Mouse (Mus musculus): ENCODE data around the gene Pms2. TPM values are rescaled to one million over a fixed set of nuclear protein-coding genes. Genes with fewer than 3 reads are reported as not detected.
A peak's percentile ranks its signal among the peaks of the same experiment; 100 is the strongest.

Pms2 gene
- total RNA-seq, 2 experiments from 2014 or later: 16.6 to 19.0 TPM

DNA sequence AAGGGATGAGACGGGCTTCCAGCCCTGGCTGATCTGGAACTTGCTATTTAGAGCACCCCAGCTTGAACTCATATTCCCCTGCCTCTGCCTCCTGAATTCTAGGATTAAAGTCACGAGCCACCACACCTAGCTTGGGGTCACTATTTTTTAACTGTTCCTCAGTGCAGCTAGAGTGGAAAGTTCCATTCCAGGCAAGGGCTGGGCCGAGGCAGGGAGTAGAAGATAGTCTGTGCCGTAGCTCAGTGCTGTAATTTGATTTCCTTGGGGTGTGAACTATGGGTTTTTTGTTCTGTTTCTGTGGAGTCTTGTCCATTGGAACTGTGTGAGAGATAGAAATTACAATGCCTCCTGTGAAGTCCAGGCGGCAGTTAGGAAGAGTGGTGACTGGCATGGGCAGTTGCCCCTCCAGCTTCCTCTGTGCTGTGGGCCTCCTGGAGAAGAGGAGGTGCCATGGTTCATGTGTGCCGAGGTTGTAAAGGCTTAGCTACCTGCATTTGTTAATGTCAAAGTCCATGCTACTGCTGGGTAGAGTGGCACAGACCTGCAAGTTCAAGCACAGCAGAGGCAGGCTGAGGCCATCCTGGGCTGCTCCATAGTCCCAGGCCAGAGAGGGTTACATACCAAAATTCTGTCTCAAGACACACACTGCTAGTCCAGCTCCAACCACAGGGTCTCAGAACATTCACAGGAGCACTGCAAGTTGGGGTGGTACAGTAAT is 22.3 kb downstream of the Pms2 start:
- no peak for DNase-seq (ENCODE audit: low spot score in 2 of 2)

- no peak for DNase-seq (ENCODE audit: low spot score in 2 of 2)
Measured at GRCm38 (mm10) chr5:143932831-143933230, 23.1 kb downstream of the Pms2 start, which contains the start of gene Rsph10b. Gene Rsph10b, plus strand, starts transcription at chr5:143933035.

- DNase-seq (ENCODE audit: low spot score in 2 of 2): no peak
Measured at GRCm38 (mm10) chr5:143933414-143933813, 23.6 kb downstream of the Pms2 start.

GRCm38 (mm10) chr5:143933875-143934274 is 24.1 kb downstream of the Pms2 start:
- no peak for DNase-seq (ENCODE audit: low spot score in 2 of 2)

- no peak for DNase-seq (ENCODE audit: low spot score in 2 of 2)
Measured at GRCm38 (mm10) chr5:143936156-143936555, 26.4 kb downstream of the Pms2 start.

DNA sequence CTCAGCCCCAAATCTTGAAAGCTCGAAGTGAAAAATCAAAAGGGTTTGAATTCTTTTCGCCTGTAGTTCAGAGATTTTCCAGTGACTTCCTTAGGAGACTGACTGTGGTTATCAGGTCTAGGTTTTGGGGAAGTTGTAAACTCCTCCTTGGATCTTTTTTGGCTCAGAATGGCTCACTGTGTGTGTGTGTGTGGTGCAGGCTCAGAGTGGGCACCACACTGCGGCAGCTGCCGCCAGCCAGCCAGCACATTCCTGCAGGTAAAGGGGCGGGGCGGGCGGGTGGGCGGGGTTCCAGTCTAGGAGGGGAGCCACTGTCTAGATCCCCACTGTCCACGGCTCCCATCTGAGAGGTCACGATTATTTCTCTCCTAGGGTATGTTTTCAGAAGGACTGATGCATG is 31.8 kb downstream of the Pms2 start:
- DNase-seq (ENCODE audit: low spot score in 2 of 2): no peak

DNA sequence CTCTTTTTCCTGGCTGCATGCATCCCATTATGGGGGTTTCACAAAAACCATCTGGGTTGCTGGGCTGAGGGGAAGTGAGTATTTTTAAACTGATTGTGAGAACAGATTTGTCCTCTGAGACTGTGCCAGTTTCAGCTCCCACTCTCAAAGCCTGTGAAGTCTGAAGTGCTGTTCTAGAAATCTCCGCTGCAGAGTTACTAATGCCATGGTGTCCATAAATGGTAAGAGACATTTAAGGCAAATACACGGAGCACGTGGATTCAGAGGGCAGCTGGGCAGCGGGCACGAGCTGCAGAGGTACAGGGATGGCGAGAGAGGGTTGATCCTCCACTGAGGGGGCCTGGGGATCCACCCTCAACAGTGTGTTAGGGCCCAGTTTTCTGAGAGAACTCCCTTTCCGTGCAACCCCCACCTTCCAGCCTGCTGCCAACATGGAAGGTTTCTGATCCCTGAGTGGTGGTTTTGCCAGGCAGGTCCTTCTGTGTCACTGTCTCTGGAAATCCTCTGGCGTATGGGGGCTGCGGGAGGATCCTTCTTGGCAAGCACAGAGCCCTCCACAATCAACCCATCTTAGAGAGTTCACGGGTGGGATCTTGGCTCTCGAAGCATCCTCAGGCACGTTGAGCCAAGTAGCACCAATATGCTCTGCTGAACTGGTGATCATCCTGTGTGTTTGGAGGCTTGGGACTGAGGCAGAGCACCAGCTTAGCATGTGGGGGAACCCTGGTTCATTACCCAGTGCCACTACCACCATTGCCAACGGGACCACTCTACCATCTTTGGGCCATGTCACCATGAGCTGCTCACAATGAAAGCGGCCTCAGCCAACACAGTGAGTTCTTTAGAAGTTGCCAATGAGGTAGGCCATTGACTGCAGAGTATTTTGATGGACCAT is 33.7 kb downstream of the Pms2 start:
- DNase-seq (ENCODE audit: low spot score in 2 of 2): peak; percentile 76 to 83

DNA sequence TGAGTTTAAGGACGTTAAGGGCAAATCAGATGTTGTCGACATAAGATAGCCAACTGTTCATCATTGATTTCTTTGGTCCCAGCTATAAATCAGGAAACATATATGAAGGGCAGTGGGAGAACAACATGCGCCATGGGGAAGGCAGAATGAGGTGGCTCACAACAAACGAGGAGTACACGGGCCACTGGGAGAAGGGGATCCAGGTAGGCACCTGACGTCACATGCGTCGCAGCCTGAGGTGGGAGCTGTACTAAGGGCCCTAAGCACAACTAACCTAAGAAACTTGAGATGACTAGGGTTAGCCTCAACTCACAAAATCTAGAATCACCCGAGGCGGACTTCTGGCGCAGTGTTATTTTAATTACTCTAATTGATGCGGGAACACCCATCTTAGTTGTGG is 38.6 kb downstream of the Pms2 start:
- no peak for DNase-seq (ENCODE audit: low spot score in 2 of 2)

GRCm38 (mm10) chr5:143950016-143950415 is 40.3 kb downstream of the Pms2 start:
- no peak for DNase-seq (ENCODE audit: low spot score in 2 of 2)

- DNase-seq (ENCODE audit: low spot score in 2 of 2): no peak
Measured at GRCm38 (mm10) chr5:143957101-143957500, 47.3 kb downstream of the Pms2 start.

GRCm38 (mm10) chr5:143959551-143959950 is 49.8 kb downstream of the Pms2 start:
- no peak for DNase-seq (ENCODE audit: low spot score in 2 of 2)

DNA sequence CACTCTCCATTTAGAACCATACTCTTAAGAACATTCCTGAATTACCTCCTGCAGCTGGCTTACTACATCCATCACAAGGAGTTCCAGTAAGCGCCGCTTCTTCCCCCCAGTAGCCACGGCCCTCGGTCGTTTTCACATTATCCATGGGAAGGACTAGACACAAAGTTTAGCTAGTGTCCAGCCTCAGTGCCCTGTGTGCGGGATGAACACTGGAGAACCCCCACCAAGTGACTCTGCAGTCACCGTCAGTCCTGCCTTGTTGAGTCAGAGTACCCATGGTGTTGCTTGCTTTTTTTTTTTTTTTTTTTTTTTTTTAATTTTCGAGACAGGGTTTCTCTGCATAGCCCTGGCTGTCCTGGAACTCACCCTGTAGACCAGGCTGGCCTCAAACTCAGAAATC is 51.4 kb downstream of the Pms2 start:
- no peak for DNase-seq (ENCODE audit: low spot score in 2 of 2)

DNA sequence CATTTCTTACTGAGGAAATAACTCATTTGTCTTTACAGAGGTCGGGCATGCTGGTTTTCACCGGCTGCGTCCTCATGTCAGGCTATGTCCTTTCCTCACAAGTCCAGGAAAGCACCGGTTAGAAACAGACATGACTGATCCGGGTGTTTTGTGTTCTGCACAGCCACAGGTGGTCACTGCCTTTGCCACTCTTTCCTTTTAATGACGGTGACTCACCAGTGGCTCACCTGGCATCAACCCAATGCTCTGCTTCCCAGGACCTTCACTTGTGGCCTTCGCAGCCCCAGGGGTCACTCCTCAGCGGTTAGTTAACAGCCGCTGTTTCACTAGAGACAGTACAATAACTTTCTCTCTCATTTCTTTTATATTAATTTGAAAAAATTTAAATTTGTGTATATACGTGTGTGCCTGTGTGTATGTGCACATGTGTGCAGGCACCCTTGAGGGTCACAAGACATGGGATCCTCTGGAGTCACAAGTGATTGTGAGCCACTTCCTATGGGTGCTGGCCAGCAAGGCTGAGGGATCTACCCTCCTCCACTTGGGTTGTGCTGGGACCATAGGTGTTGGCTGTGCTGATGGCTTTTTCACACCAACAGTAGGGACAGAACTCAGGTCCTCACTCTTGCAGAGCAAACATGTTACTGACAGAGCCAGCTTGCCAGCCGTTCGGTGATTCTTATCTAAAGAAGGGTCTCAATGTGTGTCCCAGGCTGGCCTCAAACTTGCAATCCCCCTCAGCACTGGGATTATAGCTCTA is 56.0 kb downstream of the Pms2 start:
- no peak for DNase-seq (ENCODE audit: low spot score in 2 of 2)

DNA sequence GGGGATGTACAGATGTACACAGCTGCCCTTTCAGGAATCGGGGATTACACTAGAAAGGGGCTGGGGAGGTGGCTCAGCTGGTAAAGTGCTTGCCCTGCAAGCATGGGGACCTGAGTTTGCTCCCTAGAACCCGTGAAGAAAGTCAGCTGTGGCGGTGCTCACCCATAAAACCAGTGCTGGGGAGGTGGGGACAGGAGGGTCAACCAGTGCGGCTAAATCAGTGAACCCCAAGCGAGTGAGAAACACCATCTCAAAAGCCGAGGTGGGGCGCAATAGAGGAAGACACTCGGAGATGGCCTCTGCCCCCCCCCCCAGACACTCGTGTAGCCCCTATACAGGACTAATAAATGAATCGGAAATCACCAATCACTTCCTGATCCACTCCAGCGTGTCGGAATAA is 56.9 kb downstream of the Pms2 start:
- no peak for DNase-seq (ENCODE audit: low spot score in 2 of 2)

GRCm38 (mm10) chr5:143972628-143973027 is 62.9 kb downstream of the Pms2 start:
- no peak for DNase-seq (ENCODE audit: low spot score in 2 of 2)

GRCm38 (mm10) chr5:143974931-143975630 is 65.3 kb downstream of the Pms2 start:
- DNase-seq (ENCODE audit: low spot score in 2 of 2): peak; percentile 50 to 72

DNA sequence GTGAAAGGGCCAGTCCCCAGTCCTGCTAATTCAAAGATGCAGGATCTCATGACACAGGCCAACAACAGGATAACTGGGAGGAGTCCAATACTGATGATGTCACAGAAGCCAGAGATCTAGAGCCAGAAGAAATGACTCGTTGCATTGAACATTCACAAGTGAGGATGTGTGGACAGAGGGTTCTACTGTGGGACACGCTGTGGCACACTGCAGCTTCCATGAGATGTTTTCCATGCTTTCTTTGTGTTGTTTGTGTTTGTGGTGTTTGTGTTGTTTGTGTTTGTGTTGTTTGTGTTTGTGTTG is 65.8 kb downstream of the Pms2 start:
- no peak for DNase-seq (ENCODE audit: low spot score in 2 of 2)

DNA sequence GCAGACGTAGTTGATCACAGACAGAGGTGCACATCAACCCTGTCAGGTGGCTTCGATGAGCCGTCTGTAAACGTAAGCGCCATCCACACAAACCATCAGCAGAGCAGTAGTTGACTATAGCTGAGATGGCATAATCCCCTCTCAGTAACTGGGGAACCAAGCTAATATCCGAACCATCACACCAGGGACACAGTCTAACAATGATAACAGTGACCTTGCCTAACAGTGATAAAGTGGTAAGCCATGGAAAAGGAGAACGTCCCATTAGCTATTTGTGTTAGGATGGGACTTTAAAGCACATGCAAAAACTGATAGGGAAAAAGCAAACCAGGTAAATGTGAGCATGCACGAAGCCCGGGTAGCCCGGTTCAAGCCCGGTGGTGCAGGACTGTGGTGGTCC is 66.5 kb downstream of the Pms2 start:
- DNase-seq (ENCODE audit: low spot score in 2 of 2): no peak

GRCm38 (mm10) chr5:143976726-143977431 is 67.1 kb downstream of the Pms2 start:
- DNase-seq (ENCODE audit: low spot score in 2 of 2): no peak

DNA sequence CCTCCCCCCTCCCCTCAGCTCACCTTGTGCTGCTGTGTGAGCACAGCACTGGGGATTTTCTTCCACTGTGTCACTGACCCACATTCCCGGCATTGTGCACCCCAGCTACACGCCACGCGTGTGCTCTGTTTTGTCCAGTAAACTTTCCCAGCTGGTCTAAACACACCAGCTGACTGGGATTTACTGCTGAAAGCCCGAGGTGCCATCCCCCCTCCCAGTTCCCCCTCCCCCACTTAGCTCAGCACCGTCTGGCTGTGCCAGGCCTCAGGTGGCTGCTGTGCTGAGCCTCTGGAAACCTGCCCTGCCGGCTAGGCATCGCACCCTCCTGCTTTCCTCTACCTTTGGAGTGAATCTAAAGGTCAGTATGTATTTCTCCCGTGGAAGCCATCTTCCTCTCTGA is 71.1 kb downstream of the Pms2 start:
- DNase-seq (ENCODE audit: low spot score in 2 of 2): no peak

DNA sequence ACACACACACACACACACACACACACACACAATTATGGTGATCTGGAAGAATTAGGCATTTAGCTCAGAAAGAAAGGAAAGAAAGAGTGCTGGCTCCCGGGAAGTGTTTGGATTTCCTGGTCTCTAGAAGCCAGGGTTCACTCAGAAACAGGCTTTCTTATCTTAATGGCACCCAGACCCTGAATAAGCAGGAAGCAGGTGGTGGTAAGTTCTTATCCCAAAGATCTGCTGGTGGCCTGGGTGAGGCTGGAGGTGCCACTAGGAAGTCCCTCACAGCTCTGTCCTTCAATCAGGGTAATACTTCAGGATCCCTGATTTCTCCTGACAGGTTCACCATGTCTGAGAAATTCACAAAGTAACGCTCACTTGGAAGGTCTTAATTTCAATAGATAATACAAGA is 72.6 kb downstream of the Pms2 start:
- DNase-seq (ENCODE audit: low spot score in 2 of 2): no peak
